Mouse (Mus musculus): ENCODE measurements around the gene Tctex1d1. TPM values are rescaled to one million over a fixed set of nuclear protein-coding genes. Genes with fewer than 3 reads are reported as not detected.

The Tctex1d1 gene
- polyA plus RNA-seq (2014; fragmentation: Illumina TruSeq; extraction: RNeasy Lipid Tissue Mini Kit (QIAGEN cat#74804); ENCODE audit: low read depth, low replicate concordance): 4.6 TPM

GRCm38 (mm10) chr4:102978440-102978839, at the start of gene Tctex1d1:
TSS of gene Tctex1d1 (plus strand) at chr4:102978606.

GRCm38 (mm10) chr4:103026621-103027020, 48.2 kb downstream of the Tctex1d1 start, which contains the start of gene Insl5:
TSS of gene Insl5 (minus strand) at chr4:103026842.

Other genes starting within 250 kb of the Tctex1d1 start
- gene Sgip1, start 237.3 kb upstream of the Tctex1d1 start, polyA plus RNA-seq (2014; fragmentation: Illumina TruSeq; extraction: RNeasy Lipid Tissue Mini Kit (QIAGEN cat#74804); ENCODE audit: low read depth, low replicate concordance): 2.3 TPM
- gene Insl5, start 48.2 kb downstream of the Tctex1d1 start, polyA plus RNA-seq (2014; fragmentation: Illumina TruSeq; extraction: RNeasy Lipid Tissue Mini Kit (QIAGEN cat#74804); ENCODE audit: low read depth, low replicate concordance): not detected
- gene Mier1, start 135.8 kb downstream of the Tctex1d1 start, polyA plus RNA-seq (2014; fragmentation: Illumina TruSeq; extraction: RNeasy Lipid Tissue Mini Kit (QIAGEN cat#74804); ENCODE audit: low read depth, low replicate concordance): 26.7 TPM
- 6.9 TPM for gene Wdr78, start 135.9 kb downstream of the Tctex1d1 start, polyA plus RNA-seq (2014; fragmentation: Illumina TruSeq; extraction: RNeasy Lipid Tissue Mini Kit (QIAGEN cat#74804); ENCODE audit: low read depth, low replicate concordance)
- 5.8 TPM for gene Slc35d1, start 236.6 kb downstream of the Tctex1d1 start, polyA plus RNA-seq (2014; fragmentation: Illumina TruSeq; extraction: RNeasy Lipid Tissue Mini Kit (QIAGEN cat#74804); ENCODE audit: low read depth, low replicate concordance)